Mouse (Mus musculus) cerebellum, adult 9-10 months (tissue): ENCODE measurements around the gene Pin1rt1.

Source experiments
- DNase-seq: peaks from one replicate; pipeline ENCODE4 v3.0.0; 2022

Pin1rt1 gene

GRCm38 (mm10) chr2:104716279-104716678, at the start of gene Pin1rt1:
TSS of gene Pin1rt1 (minus strand) at chr2:104716379.
- no peak for DNase-seq

GRCm38 (mm10) chr2:104764018-104764417, 47.8 kb upstream of the Pin1rt1 start:
- no peak for DNase-seq

GRCm38 (mm10) chr2:104763134-104763703, 47.0 kb upstream of the Pin1rt1 start:
- DNase-seq, result no peak

GRCm38 (mm10) chr2:104750611-104751010, 34.4 kb upstream of the Pin1rt1 start:
- DNase-seq, result peak; percentile 25

GRCm38 (mm10) chr2:104748652-104749183, 32.5 kb upstream of the Pin1rt1 start:
- no peak for DNase-seq

- DNase-seq, result no peak
Observed at GRCm38 (mm10) chr2:104746251-104746650, 30.1 kb upstream of the Pin1rt1 start.

- no peak for DNase-seq
Observed at GRCm38 (mm10) chr2:104743971-104744370, 27.8 kb upstream of the Pin1rt1 start.

- DNase-seq, result peak; percentile 27
Observed at GRCm38 (mm10) chr2:104743160-104743559, 27.0 kb upstream of the Pin1rt1 start.

- DNase-seq, result peak; percentile 79
Observed at GRCm38 (mm10) chr2:104742741-104743064, 26.5 kb upstream of the Pin1rt1 start, which contains the start of gene Depdc7. TSS of gene Depdc7 (minus strand) at chr2:104742878.

- DNase-seq, result peak; percentile 13
Observed at GRCm38 (mm10) chr2:104741896-104742740, 25.9 kb upstream of the Pin1rt1 start.

GRCm38 (mm10) chr2:104741015-104741758, 25.0 kb upstream of the Pin1rt1 start:
- no peak for DNase-seq

GRCm38 (mm10) chr2:104740248-104740949, 24.2 kb upstream of the Pin1rt1 start:
- DNase-seq, result no peak

- DNase-seq, result no peak
Observed at GRCm38 (mm10) chr2:104739691-104740090, 23.5 kb upstream of the Pin1rt1 start.

GRCm38 (mm10) chr2:104736241-104736640, 20.1 kb upstream of the Pin1rt1 start:
- no peak for DNase-seq

GRCm38 (mm10) chr2:104732562-104733256, 16.5 kb upstream of the Pin1rt1 start:
- DNase-seq, result no peak

GRCm38 (mm10) chr2:104732033-104732444, 15.9 kb upstream of the Pin1rt1 start:
- no peak for DNase-seq

GRCm38 (mm10) chr2:104727369-104727768, 11.2 kb upstream of the Pin1rt1 start:
- DNase-seq, result no peak

- no peak for DNase-seq
Observed at GRCm38 (mm10) chr2:104722021-104722420, 5.8 kb upstream of the Pin1rt1 start.

GRCm38 (mm10) chr2:104717827-104718226, 1.6 kb upstream of the Pin1rt1 start:
- DNase-seq, result no peak

GRCm38 (mm10) chr2:104717231-104717735, 1.1 kb upstream of the Pin1rt1 start:
- no peak for DNase-seq

GRCm38 (mm10) chr2:104714254-104714691, 1.9 kb downstream of the Pin1rt1 start:
- peak; percentile 77 for DNase-seq

GRCm38 (mm10) chr2:104712486-104712809, 3.7 kb downstream of the Pin1rt1 start:
- no peak for DNase-seq
